Mouse (Mus musculus) kidney, adult 2 months (tissue): ENCODE measurements at regions not wholly inside any gene's neighbourhood (a gene's known extent, or its start where the extent isn't known, plus 50 kb on each side); places are given as distances from the start of the nearest gene placed in this dataset.

ENCODE experiments used
- DNase-seq: peaks from one replicate; pipeline ENCODE4 v3.0.0; 2021
- H3K27ac ChIP-seq: fragments of 200-500 bp; 2 replicates; pipeline ENCODE4 v1.5.1; 2012; ENCODE audit warnings: low read depth, low read length, control low read depth, inconsistent platforms; ENCODE audit not compliant: insufficient read depth
- H3K27me3 ChIP-seq: fragments of 200-500 bp; replicated peaks from 2 replicates; pipeline ENCODE4 v1.6.1; 2012; ENCODE audit warnings: mild to moderate bottlenecking, moderate library complexity, low read length, inconsistent platforms; ENCODE audit not compliant: control insufficient read depth, insufficient read depth
- H3K36me3 ChIP-seq: fragments of 200-500 bp; 2 replicates; pipeline ENCODE4 v1.6.1; 2012; ENCODE audit warnings: mild to moderate bottlenecking, moderate library complexity, low read length, inconsistent platforms; ENCODE audit not compliant: control insufficient read depth, insufficient read depth
- H3K4me1 ChIP-seq: fragments of 200-500 bp; 2 replicates; pipeline ENCODE4 v1.6.1; 2011; ENCODE audit warnings: low read length; ENCODE audit not compliant: control insufficient read depth, insufficient read depth
- H3K4me3 ChIP-seq: fragments of 200-500 bp; 2 replicates; pipeline ENCODE4 v1.5.1; 2011; ENCODE audit warnings: mild to moderate bottlenecking, low read depth, low read length, control low read depth; ENCODE audit not compliant: insufficient read depth
- CTCF ChIP-seq: fragments of 200-500 bp; conservative IDR thresholded peaks from 2 replicates; pipeline ENCODE4 v1.5.1; 2011; ENCODE audit warnings: low read depth, mild to moderate bottlenecking, control low read depth, low read length, moderate library complexity, mixed read lengths; ENCODE audit not compliant: insufficient read depth, insufficient read length
- POLR2A ChIP-seq: fragments of 200-500 bp; IDR thresholded peaks from one replicate; pipeline ENCODE4 v1.6.1; 2011; ENCODE audit warnings: low read depth, low read length, control low read depth
- WGBS: fragments of 180-500 bp; shearing (Covaris S2); methylation state at CpG from one replicate; pipeline ENCODE4 v1.1.7; 2018; 5-methylcytosine and 5-hydroxymethylcytosine counted together

DNA sequence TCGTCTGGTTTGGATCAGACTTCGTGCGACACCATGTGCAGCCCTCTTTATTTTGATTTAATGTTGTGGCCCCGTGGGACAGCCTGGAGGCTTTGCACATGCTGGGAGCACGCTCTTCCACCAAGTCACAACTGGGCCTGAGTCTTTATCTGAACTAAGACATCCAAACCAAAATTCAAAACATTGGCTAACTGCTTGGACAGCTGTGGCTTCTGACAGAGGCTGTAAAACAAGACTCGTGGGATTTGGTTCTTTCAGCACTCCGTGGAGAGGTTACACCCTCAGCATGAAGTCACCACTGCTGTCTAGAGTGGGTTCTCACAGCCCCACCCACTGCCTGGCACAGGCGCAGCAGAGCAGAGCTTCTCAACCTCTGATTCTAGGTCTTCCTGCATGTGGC, 548.6 kb upstream of the Gulo start:
- no peak overlapping the region for H3K27ac ChIP-seq
- H3K4me3 ChIP-seq, result no peak overlapping the region
- TF ChIP-seq CTCF (no peak), POLR2A (no peak)
- H3K36me3 ChIP-seq, result no peaks in the 10 kb centered on the region
- WGBS, result 49% methylated on average over 8 of the region's 8 CpGs
- no peaks in the 10 kb centered on the region for H3K4me1 ChIP-seq
- DNase-seq, result peak; percentile 2
- H3K27me3 ChIP-seq, result no peaks in the 10 kb centered on the region

DNA sequence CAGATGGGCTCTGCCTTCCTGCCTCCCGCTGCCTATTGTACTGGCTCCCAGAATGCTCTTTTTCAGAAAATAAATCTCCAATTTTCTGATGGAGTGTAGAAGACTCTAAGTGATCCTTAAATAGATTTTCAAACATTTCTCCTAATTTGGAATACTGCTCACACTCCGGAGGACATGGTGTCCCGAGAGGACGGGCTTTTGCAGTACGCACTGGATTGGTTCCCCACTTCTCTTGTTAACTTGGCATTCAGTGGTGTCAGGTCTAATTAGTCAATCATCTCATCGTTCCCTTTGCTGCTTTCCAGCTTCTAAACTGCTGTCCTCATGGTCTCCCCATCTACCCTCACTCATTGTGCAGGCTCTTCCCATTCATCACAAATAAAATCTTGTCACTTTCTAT, 529.5 kb upstream of the Gulo start:
- Histone ChIP-seq H3K4me1 (no peaks in the 10 kb centered on the region), H3K36me3 (no peaks in the 10 kb centered on the region), H3K27me3 (no peaks in the 10 kb centered on the region), H3K27ac (no peak overlapping the region), H3K4me3 (no peak overlapping the region)
- WGBS, result 85% methylated on average over 6 of the region's 6 CpGs
- DNase-seq, result no peak
- TF ChIP-seq CTCF, result no peak
- TF ChIP-seq POLR2A, result no peak

DNA sequence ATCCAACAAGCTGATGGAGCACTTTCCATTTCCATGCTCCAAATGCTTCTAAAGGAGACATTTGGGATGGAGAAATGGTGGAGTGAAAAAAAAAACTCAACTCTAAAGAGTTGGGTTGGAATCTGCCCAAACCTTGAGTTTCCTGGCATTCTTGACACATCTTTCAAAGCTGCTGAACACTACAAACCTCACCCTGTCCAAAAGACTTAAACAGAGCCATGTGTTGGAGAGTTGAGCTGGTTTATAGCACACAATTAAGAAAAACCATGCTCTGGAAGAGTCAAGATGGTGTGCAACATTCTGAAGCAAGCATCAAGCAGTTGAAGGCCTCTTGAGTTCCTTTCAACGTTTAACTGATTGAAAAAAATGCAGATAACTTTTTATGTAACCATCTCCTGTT, 525.7 kb upstream of the Gulo start:
- no peak for DNase-seq
- 53% methylated on average over 1 of the region's 1 CpGs for WGBS

DNA sequence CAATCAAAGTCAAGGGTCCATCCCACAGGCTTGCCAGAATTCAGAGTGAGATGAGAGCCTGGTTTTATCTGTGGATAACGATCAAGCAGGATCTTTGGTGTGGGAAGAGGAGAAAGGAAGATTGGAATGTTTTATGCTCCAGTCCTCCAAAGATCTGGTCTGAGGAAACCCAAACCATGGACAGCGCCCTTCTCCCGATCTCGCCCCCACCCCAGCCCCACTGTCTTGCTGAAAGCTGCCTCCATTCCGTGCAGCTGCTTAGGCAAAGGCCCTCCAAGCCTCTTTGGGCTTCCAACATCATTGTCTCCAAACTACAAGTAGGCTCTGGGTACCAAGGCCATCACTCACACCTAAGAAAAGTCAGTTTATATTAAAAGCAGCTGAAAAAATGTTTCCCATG, 519.1 kb upstream of the Gulo start:
- DNase-seq, result no peak
- no peak for TF ChIP-seq CTCF
- no peak for TF ChIP-seq POLR2A
- H3K36me3 ChIP-seq, result no peaks in the 10 kb centered on the region
- no peaks in the 10 kb centered on the region for H3K4me1 ChIP-seq
- 30% methylated on average over 5 of the region's 5 CpGs for WGBS
- no peaks in the 10 kb centered on the region; the same call in 1 of the 2 replicates for H3K27me3 ChIP-seq
- H3K4me3 ChIP-seq, result no peak overlapping the region
- no peak overlapping the region for H3K27ac ChIP-seq

More for the DNA sequence above, 525.7 kb upstream of the Gulo start:
- Histone ChIP-seq H3K27me3 (no peaks in the 10 kb centered on the region), H3K27ac (no peak overlapping the region), H3K4me3 (no peak overlapping the region), H3K36me3 (no peaks in the 10 kb centered on the region), H3K4me1 (no peaks in the 10 kb centered on the region)
- TF ChIP-seq CTCF (no peak), POLR2A (no peak)

DNA sequence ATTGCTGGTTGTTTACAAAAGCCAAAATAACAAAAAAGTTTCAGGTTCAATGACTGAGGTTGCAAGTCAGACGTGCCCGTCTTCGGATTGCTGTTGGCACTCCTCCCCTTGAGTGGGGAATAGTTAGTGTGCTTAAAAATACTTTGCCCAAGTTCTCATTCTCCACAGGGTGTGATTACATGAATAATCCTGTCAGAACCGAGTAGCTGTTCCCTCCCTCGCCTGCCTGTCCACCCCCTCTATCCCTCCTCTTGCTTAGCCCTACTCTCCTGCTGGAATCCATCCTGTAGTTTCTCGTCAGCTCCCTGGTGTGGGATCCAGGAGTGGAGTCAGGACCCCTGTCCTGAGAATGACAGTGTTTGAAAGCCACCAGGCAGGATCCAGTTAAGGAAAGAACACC, 518.1 kb upstream of the Gulo start:
- Histone ChIP-seq H3K4me1 (no peaks in the 10 kb centered on the region), H3K4me3 (no peak overlapping the region), H3K36me3 (no peaks in the 10 kb centered on the region), H3K27me3 (no peaks in the 10 kb centered on the region; the same call in 1 of the 2 replicates), H3K27ac (no peak overlapping the region)
- DNase-seq, result no peak
- TF ChIP-seq CTCF (no peak), POLR2A (no peak)
- 42% methylated on average over 6 of the region's 6 CpGs for WGBS

DNA sequence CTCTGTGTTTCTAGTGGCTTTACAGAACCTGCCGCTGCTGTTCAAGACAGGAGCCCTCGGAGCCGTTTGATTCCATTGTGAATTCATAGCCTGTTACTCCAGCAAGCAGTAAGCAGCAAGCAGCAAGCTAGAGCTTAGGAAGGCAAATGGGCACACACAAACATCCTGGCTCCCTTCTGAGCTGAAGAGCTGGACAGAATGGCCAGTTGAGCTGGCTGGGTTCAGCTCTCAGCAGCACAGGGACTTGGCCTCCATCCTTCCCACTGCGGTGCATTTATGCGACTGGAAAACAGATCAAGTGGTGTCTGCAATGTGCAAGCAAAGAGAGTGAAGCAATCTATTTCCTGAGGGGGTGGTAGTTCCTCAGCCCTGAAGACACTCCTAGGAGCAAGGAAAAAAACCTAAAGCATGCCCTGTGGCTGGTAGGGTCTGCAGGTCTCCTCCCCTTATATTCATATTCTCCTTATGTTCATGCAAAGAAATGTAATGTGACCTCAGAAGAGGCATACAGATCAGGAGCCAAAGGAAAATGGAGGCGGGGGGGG, 513.9 kb upstream of the Gulo start:
- no peak for DNase-seq
- H3K27ac ChIP-seq, result no peak overlapping the region
- H3K4me1 ChIP-seq, result no peaks in the 10 kb centered on the region; the same call in 1 of the 2 replicates
- WGBS, result 84% methylated on average over 6 of the region's 6 CpGs
- no peaks in the 10 kb centered on the region for H3K36me3 ChIP-seq
- TF ChIP-seq POLR2A (no peak), CTCF (no peak)
- no peaks in the 10 kb centered on the region; the same call in 1 of the 2 replicates for H3K27me3 ChIP-seq
- no peak overlapping the region for H3K4me3 ChIP-seq

DNA sequence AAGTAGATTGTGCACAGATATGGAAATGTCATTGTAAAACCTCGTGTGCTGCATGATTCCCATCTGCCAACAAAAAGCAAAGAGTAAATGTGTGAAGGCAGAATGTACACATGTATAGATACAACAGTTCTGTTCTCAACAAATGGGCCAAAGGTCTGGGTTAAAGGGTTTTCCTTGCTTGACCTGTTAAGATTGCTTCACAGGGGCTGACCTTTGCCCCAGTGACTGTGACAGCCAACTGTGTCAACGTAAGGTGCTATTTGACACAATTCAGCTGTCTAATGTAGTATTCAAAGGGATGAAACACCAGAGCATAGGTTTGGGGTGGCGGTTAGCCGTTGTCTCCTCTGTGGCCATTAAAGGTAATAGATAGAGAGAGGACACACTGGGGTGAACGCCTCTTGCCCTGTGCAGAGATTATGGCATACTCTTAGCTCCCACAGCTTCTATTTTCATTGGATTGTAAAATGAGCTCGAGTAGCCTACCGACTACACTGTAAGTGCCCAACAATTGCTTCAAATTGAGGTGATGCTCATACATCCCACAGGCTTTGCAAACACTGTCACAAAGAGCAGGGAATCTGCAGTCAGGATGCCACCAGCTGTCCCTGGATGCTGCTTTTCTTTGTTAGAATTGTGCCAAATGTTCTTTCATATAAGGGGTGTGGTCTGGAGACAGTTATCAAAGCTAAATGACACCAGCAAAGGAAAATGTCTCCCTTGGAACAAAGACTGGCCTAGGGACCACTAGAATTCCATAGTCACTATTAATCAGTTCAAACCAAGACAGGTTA, 513.0 kb upstream of the Gulo start:
- Histone ChIP-seq H3K27me3 (no peaks in the 10 kb centered on the region; the same call in 1 of the 2 replicates), H3K4me1 (no peaks in the 10 kb centered on the region; the same call in 1 of the 2 replicates), H3K27ac (no peak overlapping the region), H3K4me3 (no peak overlapping the region), H3K36me3 (no peaks in the 10 kb centered on the region)
- 39% methylated on average over 7 of the region's 7 CpGs for WGBS
- TF ChIP-seq CTCF (no peak), POLR2A (no peak)
- peak; percentile 41 for DNase-seq
